Mouse (Mus musculus): ENCODE data around the gene Cep170b. TPM values are rescaled to one million over a fixed set of nuclear protein-coding genes. Genes with fewer than 3 reads are reported as not detected.

Cep170b gene
- total RNA-seq, 2 experiments from 2014 or later: 11.3 to 11.9 TPM

GRCm38 (mm10) chr12:112700522-112700921 lies 19.7 kb upstream of the Cep170b start:
- intact Hi-C loops (cut with DNase I): no loop called here
- no peak for DNase-seq

GRCm38 (mm10) chr12:112702374-112703320 lies 17.6 kb upstream of the Cep170b start:
- intact Hi-C loops (cut with DNase I): no loop called here
- no peak for DNase-seq

- intact Hi-C loops (cut with DNase I): loop anchor here (1.0 to 5.0 kb wide), 3 partner anchors 28 to 155 kb away; partner anchors contain the start of gene Zbtb42
- peak; percentile 93 to 95 for DNase-seq
These were observed 13.3 kb upstream of the Cep170b start for GRCm38 (mm10) chr12:112706704-112707572.

GRCm38 (mm10) chr12:112707573-112707869 lies 12.7 kb upstream of the Cep170b start:
- no peak for DNase-seq
- intact Hi-C loops (cut with DNase I): loop anchor here (1.0 to 5.0 kb wide), 3 partner anchors 29 to 155 kb away; partner anchors contain the start of gene Zbtb42

GRCm38 (mm10) chr12:112713984-112714383 lies 6.3 kb upstream of the Cep170b start:
- peak; percentile 45 to 54 for DNase-seq
- intact Hi-C loops (cut with DNase I): no loop called here

GRCm38 (mm10) chr12:112717140-112717539 lies 3.1 kb upstream of the Cep170b start:
- peak; percentile 59 to 74 for DNase-seq
- intact Hi-C loops (cut with DNase I): no loop called here

GRCm38 (mm10) chr12:112718995-112719394 lies 1.3 kb upstream of the Cep170b start:
- intact Hi-C loops (cut with DNase I): no loop called here
- no peak for DNase-seq

- no peak for DNase-seq
- intact Hi-C loops (cut with DNase I): no loop called here
These were observed 702 bp downstream of the Cep170b start for GRCm38 (mm10) chr12:112720890-112721423.

GRCm38 (mm10) chr12:112721424-112722239 lies 1.4 kb downstream of the Cep170b start:
- intact Hi-C loops (cut with DNase I): no loop called here
- DNase-seq: peak; percentile 29 to 37

- intact Hi-C loops (cut with DNase I): no loop called here
- peak; percentile 53 to 61 for DNase-seq
These were observed 2.2 kb downstream of the Cep170b start for GRCm38 (mm10) chr12:112722240-112723027.

- intact Hi-C loops (cut with DNase I): no loop called here
- no peak for DNase-seq
These were observed 2.7 kb downstream of the Cep170b start for GRCm38 (mm10) chr12:112723028-112723330.

- no peak for DNase-seq
- intact Hi-C loops (cut with DNase I): no loop called here
These were observed 3.2 kb downstream of the Cep170b start for GRCm38 (mm10) chr12:112723445-112723844.

GRCm38 (mm10) chr12:112724077-112724805 lies 4.0 kb downstream of the Cep170b start:
- peak; percentile 72 to 84 for DNase-seq
- intact Hi-C loops (cut with DNase I): no loop called here

GRCm38 (mm10) chr12:112727801-112728200 lies 7.5 kb downstream of the Cep170b start:
- intact Hi-C loops (cut with DNase I): no loop called here
- DNase-seq: no peak

- intact Hi-C loops (cut with DNase I): no loop called here
- no peak for DNase-seq
These were observed 10.6 kb downstream of the Cep170b start for GRCm38 (mm10) chr12:112730808-112731207.

- intact Hi-C loops (cut with DNase I): no loop called here
- DNase-seq: no peak
These were observed 12.3 kb downstream of the Cep170b start for GRCm38 (mm10) chr12:112732591-112732990.

GRCm38 (mm10) chr12:112734108-112734820 lies 14.0 kb downstream of the Cep170b start:
- intact Hi-C loops (cut with DNase I): no loop called here
- DNase-seq: no peak

Data from heart, postnatal 10 days (tissue).